Mouse (Mus musculus) thymus, postnatal 10 days (tissue): Measurements from ENCODE around the gene Mtss1l.

ENCODE experiments used
- DNase-seq, 2 experiments: peaks; one replicate each; pipeline ENCODE4 v3.0.0; 2021; ENCODE audit warnings: low spot score in 2 of 2

Mtss1l gene

DNA sequence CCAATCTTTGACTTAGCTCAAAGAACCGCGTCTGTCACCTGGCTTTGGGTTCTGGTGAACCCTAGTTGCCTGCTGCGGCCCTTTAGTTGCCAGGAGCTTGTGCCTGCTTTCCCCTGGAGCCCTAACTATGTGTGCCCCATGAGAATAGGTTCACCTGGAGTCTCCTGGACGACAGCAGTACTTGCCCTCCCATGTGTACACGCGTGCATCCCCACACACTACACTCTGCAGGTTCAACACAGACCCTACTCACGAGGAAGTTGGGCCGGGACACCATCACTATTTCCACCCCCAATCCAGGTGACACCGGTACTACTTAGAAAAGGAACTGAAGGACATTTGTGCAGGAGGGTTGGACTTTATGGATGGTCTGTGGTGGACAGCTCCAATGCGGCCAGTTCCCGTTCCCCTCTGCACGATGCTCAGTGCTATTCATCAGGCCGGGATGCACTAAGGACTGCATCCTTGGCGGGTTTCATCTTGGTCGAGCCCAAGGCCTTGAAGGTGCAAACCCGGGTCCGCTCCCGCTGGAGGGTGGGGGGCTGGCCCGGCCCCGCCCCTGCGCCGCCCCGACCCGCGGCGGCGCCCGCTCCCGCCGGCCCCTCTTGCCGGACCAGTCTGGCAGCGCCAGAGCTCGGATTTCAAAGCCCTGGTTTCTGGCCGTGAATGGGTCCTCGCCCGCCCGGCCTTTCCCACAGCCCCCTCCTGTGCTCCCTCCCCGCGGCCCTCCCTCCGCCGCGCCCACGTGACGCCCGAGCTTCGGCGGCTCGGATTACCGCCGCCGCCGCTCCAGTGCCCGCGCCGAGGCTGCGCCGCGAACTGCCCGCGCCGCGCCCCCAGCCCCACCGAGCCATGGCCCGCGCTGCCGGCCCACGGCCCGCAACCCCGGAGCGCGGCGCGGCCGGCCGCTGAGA, at the start of gene Mtss1l:
TSS of gene Mtss1l (plus strand) at position 792 of the 914 bp plus-strand sequence.
- DNase-seq: peak in 1 of 2 experiments; percentile 20

DNA sequence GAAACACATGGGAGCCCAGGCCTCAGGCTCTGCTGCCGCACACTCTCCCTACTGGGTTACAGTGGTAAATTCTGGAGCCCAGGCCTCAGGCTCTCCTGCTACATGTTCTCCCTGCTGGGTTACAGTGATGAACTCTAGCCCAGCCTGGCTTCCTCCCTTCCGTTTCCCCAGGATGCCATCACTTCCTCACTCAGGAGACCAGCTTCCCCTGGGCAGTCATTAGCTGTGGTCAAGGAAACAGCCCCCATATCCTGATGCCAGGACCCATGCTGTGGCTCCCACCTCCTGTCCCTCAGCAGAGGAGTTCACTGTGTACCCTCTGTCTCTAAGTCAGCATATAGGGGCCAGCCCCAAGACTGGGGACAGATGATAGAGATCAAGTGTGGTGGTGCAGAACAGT, 49.1 kb upstream of the Mtss1l start:
- no peak for DNase-seq

DNA sequence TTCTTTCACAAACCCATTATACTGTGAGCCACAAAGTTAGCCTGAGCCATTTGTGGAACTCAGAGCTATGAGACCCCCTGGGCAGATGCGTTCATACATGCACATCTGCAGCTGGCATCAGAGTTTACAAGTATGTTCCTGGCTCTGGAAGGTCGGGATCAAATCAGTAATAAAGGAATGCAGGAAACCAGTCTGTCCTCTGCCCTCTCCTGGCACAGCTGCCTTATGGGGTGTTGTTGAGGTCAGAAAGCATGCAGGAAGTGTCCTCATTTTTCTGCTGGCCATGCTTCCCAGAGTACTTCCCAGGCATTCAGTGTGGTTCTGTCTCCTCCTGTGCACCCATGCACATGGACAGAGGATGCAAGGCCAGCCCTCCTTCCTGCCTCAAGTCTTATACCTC, 48.1 kb upstream of the Mtss1l start:
- no peak for DNase-seq

DNA sequence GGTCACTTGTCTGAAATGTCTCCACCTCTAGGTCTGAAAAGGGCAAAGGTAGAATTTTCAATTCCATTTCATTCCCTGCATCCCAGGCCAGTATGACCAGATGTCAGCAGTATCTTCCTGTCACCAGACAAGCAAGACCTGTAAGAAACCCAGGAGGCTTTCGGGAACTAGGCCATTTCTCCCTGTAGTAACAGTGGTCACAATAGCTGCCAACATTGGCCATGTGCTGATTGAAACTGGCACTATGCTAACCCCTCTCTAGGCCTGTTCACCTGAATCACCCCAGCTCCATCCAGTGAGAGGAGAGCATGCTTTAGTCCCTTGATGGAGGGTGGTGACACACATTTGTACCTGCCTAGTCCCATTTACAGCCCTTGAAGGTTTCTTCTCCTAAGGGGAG, 46.7 kb upstream of the Mtss1l start:
- no peak for DNase-seq

DNA sequence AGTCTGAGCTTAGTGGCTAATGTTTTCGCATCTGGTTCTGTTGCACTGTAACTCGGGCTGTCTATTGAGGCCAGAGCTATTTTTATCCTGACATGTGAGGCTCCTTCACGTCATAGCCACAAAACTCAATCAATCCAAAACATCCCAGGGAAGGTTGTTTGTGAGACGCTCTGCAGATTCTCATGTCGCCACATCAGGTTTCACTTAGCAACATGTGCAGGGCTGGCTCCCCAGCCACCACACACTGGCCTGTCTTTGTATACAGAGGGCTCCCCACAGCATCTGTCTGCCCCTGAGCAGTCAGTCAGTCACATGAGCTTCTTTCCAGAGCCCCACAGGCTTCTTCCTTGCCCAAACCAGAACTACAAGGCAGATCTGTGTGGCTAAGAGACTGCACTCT, 44.6 kb upstream of the Mtss1l start:
- DNase-seq: no peak

DNA sequence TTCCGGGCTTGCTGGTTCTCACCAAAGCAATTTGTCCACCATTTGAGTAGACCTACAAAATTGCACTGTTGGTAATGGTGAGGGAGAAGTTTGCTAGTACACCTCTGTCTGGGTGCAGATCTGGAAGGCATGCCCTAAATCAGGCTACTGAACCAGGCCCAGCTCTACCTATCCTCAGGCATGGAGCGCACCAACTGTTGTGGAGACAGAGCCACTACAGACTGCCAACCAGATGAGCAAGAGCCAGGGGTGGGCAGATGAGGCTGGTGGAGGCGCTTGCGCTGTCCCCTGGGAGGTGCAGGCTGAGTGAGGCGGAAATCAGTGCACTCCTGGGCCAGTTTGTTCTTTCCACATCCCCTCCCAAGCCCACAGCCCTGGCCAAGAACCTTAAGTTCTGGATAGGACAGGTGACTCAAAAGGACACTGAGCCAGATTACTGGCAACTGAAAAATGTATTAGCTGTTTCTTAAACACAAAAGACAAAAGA, 44.1 kb upstream of the Mtss1l start:
- no peak for DNase-seq

DNA sequence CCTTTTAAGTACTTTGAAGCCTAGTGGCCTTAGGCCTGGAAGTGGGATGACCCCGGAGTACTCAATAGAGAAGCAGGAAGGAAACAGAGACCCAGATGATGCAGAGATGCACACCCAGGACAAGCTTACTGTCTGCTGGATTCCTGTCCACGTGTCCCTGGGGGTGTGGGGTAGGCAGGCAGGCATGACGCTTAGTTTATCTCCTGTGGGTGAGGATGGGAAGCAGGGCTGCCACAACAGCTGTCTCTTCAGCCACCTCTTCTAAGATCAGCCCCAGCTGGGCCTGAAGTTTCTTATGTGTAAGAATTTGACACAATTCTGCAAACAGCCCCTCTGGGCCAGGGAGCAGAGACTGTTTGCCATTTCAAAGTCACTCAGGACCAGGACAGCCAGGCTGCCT, 42.3 kb upstream of the Mtss1l start:
- DNase-seq: no peak

DNA sequence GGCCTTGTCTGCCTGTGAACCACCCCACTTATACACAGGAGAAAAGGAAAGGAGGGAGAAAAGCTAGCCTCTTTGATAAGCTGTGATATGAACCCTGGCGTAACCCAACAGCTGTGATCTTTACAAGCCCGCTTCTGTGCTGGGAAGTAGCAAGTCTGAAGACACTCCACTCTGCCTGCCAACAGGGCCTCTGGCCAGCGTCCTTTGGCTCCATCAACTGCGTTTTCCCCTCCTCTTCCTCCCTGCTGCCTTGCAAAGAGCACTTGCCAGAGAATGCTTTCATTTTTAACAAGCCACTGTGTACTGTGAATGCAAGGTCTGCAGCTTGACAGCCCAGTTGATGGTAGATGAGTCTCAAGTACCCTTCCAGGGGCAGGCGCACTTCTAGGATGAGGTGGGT, 33.5 kb upstream of the Mtss1l start:
- no peak for DNase-seq

DNA sequence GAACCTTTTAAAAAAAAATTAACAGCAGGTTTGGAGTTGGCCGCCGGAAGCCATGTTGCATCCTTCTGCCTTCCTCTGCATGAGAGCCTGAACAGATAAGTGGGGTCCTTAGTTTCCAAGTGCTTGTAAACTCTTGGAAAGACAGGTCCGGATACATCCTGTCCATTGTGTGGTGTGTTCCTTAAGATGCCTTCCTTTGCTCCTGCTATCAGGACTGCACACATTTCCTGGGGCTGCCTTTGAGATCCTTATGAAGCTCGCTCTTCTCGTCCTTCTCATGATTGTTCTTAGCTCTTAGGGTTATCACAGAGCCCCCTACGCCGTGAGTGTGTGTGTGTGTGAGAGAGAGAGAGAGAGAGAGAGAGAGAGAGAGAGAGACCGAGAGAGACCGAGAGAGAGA, 31.3 kb upstream of the Mtss1l start:
- DNase-seq: no peak

DNA sequence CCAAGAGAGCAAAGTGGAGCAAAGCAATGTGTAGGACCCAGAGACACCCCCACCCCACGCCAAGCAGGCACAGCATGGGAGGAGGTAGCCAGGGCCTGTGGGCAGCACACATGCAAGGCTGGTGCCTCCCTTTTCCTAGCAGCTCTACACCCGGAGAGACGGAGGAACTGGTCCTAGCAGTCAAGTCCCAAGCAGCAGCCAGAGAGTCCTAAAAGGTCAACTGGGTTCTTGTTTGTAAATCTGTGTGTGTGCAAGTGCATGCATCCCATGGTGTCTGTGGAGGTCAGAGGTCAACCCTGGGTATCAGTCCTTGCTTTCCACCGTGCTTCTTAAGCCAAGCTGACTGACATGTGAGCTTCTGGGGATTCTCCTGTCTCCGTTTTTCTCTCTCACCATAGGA, 27.1 kb upstream of the Mtss1l start:
- no peak for DNase-seq

DNA sequence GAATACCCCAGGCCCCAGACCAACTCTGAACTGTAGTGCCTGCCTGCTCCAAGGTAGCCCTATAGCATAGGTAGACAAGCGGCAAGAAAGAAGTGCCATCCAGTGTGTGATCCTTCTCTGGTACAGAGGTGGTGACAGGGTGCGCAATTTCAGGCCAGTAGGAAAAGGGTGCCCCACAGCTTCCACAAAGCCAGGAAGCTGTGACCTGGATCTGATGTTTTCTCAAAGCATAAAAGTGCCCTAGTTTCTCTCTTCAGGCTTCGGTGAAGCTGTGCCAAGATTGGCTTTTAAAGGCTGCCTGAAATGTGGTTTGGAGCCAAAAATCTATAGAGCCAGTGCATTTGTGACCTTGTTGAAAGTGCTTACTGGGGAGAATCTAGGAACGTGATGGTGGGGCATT, 26.4 kb upstream of the Mtss1l start:
- no peak for DNase-seq

DNA sequence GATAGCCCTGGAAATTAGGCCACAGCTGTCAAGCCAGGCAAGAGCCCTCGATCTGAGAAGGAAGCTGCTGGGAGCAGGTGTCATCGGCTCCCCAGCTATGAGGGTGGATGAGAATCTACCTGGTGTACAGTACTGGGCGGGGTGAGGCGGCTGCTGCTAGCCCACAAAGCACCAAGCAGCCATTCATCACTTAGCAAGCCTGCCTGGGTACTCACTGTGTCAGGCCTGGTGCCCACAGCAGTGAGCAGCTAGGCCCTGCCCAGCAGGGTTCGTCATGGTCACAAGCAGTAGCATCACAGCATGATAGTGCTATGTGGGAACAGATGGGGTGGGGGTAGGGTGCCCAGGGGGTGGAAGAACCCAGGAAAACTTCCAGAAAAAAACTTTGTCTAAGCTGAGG, 25.8 kb upstream of the Mtss1l start:
- no peak for DNase-seq

DNA sequence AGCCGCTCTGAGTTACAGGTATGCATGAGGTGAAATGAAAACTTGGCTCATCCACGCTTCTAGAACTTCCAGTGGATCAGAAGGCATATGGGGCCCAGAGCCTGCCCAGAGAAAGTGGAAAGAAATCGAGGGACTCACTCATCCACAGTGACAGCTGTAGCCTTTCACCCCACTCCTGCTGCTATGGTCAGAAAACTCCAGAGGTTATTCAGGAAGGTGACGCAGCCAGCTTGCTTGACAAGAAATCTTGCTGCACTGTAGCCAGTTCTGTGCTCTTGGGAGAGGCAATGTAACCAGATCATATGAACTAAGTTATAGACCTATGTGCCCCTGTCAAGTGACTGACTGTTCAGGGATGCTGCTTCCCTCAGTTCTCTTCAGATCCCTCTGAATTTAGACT, 25.2 kb upstream of the Mtss1l start:
- DNase-seq: no peak

DNA sequence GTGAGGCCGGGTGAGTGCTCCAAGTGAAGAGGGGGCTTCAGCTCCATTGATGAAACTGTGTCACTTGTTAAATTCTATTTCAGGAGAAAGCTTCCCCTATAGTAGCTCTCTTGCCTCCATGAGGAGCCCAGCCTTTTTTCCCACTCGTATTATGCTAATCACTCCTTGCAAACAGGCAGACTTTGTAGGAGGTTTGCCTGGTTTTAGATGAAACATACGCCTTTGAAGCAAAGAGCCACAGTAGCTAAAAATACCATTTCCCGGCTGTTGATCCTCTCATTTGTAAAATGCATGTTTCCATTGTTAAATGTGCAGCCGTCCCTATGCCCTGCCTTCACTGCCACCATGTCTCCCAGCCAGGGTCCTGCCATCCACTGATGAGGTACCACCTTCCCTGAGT, 23.7 kb upstream of the Mtss1l start:
- DNase-seq: no peak

DNA sequence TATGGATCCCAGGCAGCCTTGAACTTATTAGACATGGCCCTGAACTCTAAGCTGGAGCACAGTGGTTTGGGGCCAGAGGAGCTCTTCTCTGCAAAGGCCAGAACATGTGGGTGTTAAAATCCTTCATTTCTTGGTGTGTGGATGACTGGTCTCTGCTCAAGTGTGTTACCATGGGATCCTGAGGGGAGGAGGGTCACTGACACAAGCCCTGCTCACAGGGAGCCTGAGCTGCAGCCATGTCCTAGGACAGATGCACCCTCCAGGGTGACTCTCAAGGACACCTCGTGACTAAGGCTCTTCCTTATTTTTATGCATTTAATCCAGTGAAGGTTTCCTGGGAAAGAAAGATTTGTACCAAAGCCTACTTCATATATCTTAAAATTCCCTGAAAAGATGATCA, 23.2 kb upstream of the Mtss1l start:
- DNase-seq: no peak

DNA sequence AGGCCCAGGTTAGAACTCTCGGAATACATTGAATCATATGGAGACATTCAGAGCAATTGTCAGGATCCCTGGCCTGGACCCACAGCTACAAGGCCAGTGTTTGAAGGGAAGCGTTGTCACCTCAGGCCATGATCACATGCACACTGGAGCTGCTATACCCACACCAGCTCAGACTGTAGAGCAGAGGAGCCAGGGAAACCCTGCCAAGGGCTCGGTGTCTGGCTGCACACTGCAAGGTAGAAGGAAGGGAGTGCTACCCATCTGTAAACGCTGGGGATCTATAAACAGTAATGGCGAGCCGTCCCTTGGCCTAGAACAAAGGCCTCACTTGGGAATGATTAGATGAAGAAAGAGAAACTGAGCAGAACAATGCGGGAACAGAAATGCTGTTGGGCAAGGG, 21.8 kb upstream of the Mtss1l start:
- DNase-seq: no peak

DNA sequence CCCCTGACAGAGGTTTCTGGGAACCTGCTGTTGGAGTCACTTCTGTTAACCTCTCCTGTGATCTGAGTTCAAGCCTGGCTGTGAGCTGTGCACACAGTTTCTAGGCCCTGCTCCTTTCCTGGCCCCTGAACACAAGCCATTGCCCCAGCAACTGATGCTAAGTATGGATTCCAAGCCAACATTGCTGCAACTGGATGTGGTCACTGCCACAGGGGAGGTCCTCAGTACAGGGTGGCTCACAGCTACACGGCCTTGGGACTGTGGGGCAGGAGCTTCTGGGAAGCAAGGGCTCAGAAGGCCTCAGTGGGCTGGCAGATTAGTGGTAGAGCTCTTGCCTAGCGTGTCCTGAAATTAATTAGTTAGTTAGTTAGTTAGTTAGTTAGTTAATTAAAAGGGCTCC, 20.7 kb upstream of the Mtss1l start:
- no peak for DNase-seq

DNA sequence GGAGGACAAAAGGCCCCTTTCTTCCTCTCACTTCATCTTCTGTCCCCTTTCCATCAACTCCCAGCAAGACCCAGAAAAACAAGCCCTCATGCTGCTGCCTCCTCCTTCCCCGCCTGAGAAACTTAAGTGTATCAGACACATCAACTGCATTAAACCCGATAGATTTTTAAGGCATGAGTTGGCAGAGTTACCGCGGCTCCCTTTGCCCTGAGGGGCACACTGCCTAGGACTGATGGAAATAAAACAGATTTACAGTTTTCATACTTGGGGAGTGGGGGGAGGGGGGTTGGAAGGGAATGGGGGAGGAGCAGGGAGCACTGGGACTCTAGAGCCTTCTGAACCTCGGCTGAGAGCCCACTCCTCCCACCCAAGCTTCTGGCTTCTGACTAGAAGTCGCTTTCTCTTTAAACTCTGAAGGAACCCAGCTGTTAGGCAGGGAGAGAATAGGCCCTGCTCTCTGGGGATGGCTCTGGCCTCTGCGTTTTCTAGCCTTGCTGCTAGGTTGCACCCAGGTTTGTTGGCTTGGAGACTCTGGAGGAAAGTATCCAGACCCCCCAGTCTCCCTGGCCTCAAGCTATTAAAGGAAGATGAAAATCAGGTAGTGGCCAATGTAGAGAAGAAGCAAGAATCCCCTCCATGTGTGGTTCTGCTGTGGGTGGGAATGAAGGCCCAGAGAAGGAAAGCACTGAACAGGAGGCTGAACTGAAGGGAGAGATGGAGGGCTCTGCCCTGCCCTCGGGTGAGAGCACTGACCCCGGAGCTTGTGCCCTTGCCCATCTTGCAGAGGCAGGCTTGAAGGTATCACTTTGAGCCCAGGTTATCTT, 18.4 kb upstream of the Mtss1l start:
- DNase-seq: no peak

DNA sequence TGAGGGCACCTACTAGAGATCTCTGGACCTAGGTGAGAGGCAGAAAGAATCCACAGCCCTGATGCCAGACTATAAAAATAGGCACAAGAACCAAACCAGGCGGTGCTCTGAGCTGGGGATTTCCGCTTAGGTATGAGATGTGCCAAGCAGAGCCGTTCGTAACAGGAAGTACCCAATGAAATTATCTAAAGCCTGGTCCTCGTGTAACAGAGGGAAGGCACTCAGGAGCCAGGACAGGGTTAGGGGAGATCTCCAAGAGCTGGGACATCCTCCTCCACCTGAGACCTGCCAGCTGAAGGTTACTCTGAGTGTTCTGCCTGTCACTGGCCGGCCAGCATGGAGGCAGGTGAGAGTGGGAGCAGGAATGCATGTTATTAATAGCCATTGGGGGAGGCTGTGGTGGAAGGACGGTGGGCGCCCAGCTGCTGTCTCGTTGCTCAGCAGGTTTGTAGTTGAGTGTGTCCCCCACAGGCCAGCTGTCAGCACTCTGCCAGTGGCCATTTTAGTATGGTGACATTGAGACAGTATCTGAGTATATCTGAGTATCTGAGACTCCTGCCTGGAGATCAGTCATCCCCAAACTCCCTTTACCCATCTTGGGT, 17.7 kb upstream of the Mtss1l start:
- no peak for DNase-seq

DNA sequence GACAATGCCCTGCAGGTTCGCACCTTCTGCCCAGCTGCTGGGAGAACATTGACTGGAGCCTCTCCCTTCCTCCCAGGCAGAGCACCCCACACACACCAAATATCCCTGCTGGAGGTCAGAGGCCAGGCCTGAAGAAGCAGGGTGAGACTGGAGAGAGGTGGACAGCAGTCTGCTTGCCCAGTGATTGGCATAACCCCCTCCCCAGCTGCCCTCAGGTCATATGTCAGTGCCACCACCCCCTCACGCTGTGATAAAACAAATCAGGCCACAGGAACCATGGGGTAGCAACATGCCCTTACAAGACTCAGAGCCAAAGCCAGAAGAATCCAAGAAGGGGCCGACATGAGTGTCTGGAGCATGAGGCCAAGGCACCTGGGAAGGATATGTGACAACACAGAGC, 17.2 kb upstream of the Mtss1l start:
- no peak for DNase-seq

DNA sequence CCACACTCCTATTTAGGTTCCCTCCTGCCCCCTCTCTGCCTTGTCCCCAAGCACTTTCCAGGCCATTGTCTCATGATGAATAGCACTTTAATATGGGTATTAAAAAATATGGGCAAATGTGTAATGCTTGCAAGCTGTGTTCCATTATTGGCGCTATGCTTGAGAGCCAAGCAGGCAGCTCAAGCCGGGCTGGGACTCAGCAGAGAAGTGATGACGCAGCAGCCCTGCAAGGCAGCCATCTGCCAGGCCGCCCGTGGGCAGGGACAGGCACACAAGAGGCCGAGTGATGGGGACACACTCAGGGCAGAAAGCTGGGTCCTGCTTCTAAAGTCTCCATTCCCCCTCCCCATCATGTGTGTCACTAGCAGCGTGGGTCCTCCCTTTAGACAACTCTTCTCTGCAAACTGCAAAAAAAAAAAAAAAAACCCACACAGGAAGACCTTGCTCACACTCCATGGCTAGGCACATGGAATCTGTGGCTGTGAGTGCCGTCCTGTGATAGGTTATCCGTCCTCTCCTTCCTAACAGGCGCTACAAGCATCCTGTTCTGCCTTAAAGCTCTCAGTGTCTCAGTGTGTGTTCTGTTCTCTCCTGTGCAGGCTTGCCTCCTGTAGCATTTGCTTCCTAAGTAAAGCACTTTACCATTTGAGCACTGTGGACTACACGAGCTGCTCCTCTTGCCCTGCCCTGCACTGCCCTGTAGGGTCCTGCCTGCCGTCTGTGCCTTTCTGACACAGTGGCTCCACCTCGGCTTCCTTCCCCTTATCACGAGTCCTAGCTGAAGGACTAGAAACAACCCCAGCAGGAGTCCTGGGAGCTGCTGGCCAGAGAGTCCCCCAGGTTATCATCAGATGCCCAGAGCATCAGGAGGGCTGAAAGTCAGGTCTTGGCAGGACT, 15.6 kb upstream of the Mtss1l start:
- DNase-seq: no peak
